Mouse (Mus musculus) lung, postnatal 0 days (tissue): Measurements from ENCODE around the gene Art2b. TPM values are rescaled to one million over a fixed set of nuclear protein-coding genes. Genes with fewer than 3 reads are reported as not detected.

Experiments
- ATAC-seq: fragments of 200-750 bp; cut with Nextera tagmentation; 2 replicates; pipeline ENCODE4 v1.8.0; 2017; ENCODE audit warnings: moderate library complexity
- DNase-seq: peaks from one replicate; pipeline ENCODE4 v3.0.0-alpha.2; 2016; ENCODE audit warnings: low spot score
- H3K27ac ChIP-seq: fragments of 300-500 bp; sonication (generic); 2 replicates; pipeline ENCODE4 v1.5.1; 2014; ENCODE audit warnings: antibody characterized with exemption, mild to moderate bottlenecking, low read length, mixed read lengths
- H3K27me3 ChIP-seq: fragments of 300-500 bp; sonication (generic); replicated peaks from 2 replicates; pipeline ENCODE4 v1.6.1; 2014; ENCODE audit warnings: low read length, mixed read lengths; ENCODE audit not compliant: insufficient read depth
- H3K36me3 ChIP-seq: fragments of 300-500 bp; sonication (generic); 2 replicates; pipeline ENCODE4 v1.6.1; 2014; ENCODE audit warnings: low read length, mixed read lengths; ENCODE audit not compliant: insufficient read depth
- H3K4me1 ChIP-seq: fragments of 300-500 bp; sonication (generic); 2 replicates; pipeline ENCODE4 v1.6.1; 2014; ENCODE audit warnings: antibody characterized with exemption, low read depth, low read length, mixed read lengths; ENCODE audit not compliant: insufficient read depth
- H3K4me2 ChIP-seq: fragments of 300-500 bp; sonication (generic); replicated peaks from 2 replicates; pipeline ENCODE4 v1.6.1; 2014; ENCODE audit warnings: low read depth, mild to moderate bottlenecking, low read length, moderate library complexity, mixed read lengths
- H3K4me3 ChIP-seq: fragments of 300-500 bp; sonication (generic); 2 replicates; pipeline ENCODE4 v1.5.1; 2014; ENCODE audit warnings: low read depth, low read length
- H3K9ac ChIP-seq: fragments of 300-500 bp; sonication (generic); replicated peaks from 2 replicates; pipeline ENCODE4 v1.6.1; 2014; ENCODE audit warnings: low read depth, mild to moderate bottlenecking
- H3K9me3 ChIP-seq: fragments of 300-500 bp; sonication (generic); 2 replicates; pipeline ENCODE4 v1.6.1; 2016; ENCODE audit warnings: low read length, mixed read lengths
- CTCF ChIP-seq: IDR thresholded peaks from 2 replicates; pipeline ENCODE4 v1.5.1; 2016; ENCODE audit warnings: antibody characterized with exemption, mild to moderate bottlenecking
- EP300 ChIP-seq: IDR thresholded peaks from 2 replicates; pipeline ENCODE4 v1.6.1; 2016; ENCODE audit warnings: antibody characterized with exemption, mild to moderate bottlenecking, control low read depth
- WGBS: fragments of 180-500 bp; shearing (Covaris S2); extraction: QIAGEN DNeasy Blood & Tissue Kit; methylation state at CpG from one replicate; pipeline ENCODE4 v1.1.7; 2014; 5-methylcytosine and 5-hydroxymethylcytosine counted together
- polyA plus RNA-seq: library from polyadenylated mRNA; unstranded; fragments of >200 nt; fragmentation: Nextera tagmentation; extraction: Ambion mirVana; gene quantifications from 2 replicates; pipeline ENCODE4 v1.2.1, GENCODE M21; 2015

Art2b gene
- polyA plus RNA-seq, 1 experiment from 2014 or later = not detected

DNA sequence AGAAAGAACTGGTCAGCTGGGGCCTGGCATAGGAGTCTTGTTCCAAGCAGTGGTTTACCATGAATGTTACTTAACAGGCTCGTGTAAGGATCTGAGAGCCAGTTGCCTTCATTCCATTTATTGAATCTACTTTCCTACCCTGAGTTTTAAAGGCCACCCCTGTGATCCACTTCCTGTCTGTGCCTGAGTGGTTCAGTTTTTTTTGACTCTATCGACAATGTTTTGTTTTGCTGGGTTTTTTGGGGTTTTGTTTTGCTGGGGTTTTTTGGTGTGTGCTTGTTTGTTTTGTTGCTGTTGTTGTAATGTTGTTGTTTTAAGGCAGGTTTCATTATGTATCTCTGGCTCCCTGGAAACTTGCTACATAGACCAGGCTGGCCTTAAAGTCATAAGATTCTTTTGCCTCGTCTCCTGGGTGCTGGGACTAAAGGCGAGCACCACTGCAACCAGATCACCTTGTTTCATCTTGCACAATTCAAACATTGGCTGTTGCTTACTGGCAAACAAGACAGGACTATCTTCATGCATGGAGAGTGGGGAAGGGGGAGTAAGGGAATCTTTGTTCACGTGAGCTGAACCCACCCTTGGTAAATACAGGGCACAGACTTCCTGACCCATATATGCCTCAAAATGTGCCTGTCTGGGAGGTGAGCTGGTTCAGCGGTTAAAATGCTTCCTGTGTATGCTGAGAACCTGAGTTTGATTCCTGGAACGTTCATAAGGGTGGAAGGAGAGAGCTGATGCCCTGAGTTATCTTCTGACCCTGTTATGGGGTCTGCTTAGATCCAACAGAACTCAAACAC is 34.5 kb downstream of the Art2b start:
- TF ChIP-seq EP300 = no peak
- no peak for ATAC-seq

DNA sequence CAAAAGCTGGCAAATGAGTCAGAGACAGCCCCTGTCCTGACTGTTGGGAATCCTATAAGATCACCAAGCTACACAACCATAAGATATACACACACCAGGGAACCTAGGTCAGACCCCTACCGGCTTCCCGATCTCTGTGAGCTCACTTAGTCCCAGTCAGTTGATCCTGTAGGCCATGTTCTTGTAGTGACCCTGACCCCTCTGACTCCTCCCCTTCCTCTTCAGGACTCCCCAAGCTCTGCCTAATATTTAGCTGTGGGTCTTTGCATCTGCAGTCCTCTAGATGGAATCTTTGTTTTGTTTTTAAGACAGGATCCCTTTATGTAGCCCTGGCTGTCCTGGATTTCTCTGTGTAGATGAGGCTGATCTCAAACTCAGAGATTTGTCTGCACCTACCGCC is 36.1 kb downstream of the Art2b start:
- ATAC-seq (no peak), DNase-seq (no peak)
- 87% methylated on average over 3 of the region's 3 CpGs for WGBS
- TF ChIP-seq EP300 (no peak), CTCF (no peak)
- no peaks in the 10 kb centered on the region for H3K9me3 ChIP-seq
- no peaks in the 10 kb centered on the region for H3K27me3 ChIP-seq
- no peaks in the 10 kb centered on the region for H3K36me3 ChIP-seq
- no peak overlapping the region for H3K4me3 ChIP-seq
- H3K9ac ChIP-seq = no peak overlapping the region
- no peak overlapping the region for H3K27ac ChIP-seq
- H3K4me1 ChIP-seq = no peaks in the 10 kb centered on the region
- H3K4me2 ChIP-seq = no peak overlapping the region

More for the DNA sequence above, 34.5 kb downstream of the Art2b start:
- H3K4me2 ChIP-seq = no peak overlapping the region
- WGBS = 43% methylated on average over 7 of the region's 7 CpGs
- no peak for DNase-seq
- H3K9me3 ChIP-seq = no peaks in the 10 kb centered on the region
- no peak overlapping the region for H3K27ac ChIP-seq
- no peak overlapping the region for H3K9ac ChIP-seq
- H3K27me3 ChIP-seq = no peaks in the 10 kb centered on the region
- no peaks in the 10 kb centered on the region for H3K4me1 ChIP-seq
- no peak overlapping the region for H3K4me3 ChIP-seq
- H3K36me3 ChIP-seq = no peaks in the 10 kb centered on the region

DNA sequence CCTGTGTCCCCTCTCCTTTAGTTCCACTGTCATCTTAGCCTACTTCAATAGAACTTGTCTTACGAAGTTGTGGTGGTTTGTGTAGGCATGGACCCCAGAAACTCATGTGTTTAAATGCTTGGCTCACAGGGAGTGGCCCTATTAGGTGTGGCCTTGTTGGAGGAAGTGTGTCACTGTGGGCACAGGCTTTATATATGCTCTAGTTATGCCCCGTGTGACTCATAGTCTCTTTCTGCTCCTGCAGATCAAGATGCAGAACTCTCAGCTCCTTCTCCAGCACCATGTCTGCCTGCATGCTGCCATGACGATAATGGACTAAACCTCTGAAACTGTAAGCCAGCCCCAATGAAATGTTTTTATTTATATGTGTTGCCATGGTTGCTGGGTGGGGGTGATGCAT is 37.7 kb downstream of the Art2b start:
- Histone ChIP-seq H3K27ac (no peak overlapping the region), H3K4me3 (no peak overlapping the region), H3K36me3 (no peaks in the 10 kb centered on the region), H3K27me3 (no peaks in the 10 kb centered on the region), H3K9me3 (no peaks in the 10 kb centered on the region), H3K4me1 (no peaks in the 10 kb centered on the region), H3K4me2 (no peak overlapping the region), H3K9ac (no peak overlapping the region)
- 69% methylated on average over 3 of the region's 3 CpGs for WGBS
- no peak for DNase-seq
- no peak for ATAC-seq
- no peak for TF ChIP-seq EP300
- no peak for TF ChIP-seq CTCF

DNA sequence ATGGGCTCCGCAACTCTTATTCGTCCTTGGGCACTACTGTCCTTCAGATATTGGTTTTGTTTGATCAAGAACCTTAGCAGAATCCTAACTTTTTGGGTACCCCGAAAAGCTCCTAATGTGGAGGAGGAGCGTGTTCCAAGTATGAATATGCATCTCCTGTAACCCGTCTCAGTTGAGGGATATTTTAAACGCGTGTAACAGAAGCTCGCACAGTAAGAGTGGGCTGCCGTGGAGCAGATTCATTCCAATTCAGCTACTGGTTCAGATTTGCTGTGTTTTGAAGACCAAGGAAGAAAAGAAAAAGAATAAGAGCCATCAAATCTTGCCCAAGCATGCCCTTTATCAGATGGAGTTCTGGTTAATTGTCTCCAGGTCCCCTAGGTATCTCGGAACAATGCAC is 43.7 kb downstream of the Art2b start:
- no peak overlapping the region for H3K4me3 ChIP-seq
- H3K4me1 ChIP-seq = no peaks in the 10 kb centered on the region
- no peak overlapping the region for H3K27ac ChIP-seq
- no peak overlapping the region for H3K9ac ChIP-seq
- no peak overlapping the region for H3K4me2 ChIP-seq
- ATAC-seq (no peak), DNase-seq (no peak)
- no peak for TF ChIP-seq EP300
- TF ChIP-seq CTCF = no peak
- no peaks in the 10 kb centered on the region for H3K9me3 ChIP-seq
- 85% methylated on average over 10 of the region's 10 CpGs for WGBS
- H3K27me3 ChIP-seq = no peaks in the 10 kb centered on the region
- no peaks in the 10 kb centered on the region for H3K36me3 ChIP-seq

DNA sequence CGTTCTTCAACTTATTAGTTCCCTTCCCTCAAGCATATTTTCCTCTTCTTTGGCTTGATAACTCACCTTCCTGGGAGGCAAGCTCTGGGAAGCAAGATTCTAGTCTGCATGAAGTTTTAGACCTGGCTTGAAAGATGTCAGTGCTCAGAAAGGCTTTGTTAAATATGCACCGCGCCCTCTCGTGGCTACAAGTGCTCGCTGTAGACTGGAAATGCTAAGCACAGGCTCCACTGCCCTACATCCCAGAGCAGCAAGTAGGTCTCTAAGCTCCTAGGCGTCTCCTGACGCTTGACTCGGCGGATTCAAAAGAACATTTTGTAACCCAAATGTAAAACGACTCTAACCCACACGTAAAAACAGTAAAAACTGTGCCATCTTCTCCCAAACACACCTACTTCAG is 44.3 kb downstream of the Art2b start:
- Histone ChIP-seq H3K36me3 (no peaks in the 10 kb centered on the region), H3K9me3 (no peaks in the 10 kb centered on the region), H3K4me3 (no peak overlapping the region), H3K4me1 (no peaks in the 10 kb centered on the region), H3K4me2 (no peak overlapping the region), H3K27me3 (no peaks in the 10 kb centered on the region), H3K27ac (no peak overlapping the region), H3K9ac (no peak overlapping the region)
- peak; percentile 76 for DNase-seq
- 5% methylated on average over 11 of the region's 11 CpGs for WGBS
- no peak for TF ChIP-seq EP300
- peak; percentile 79 for TF ChIP-seq CTCF
- 0 out of 2 replicates have a peak, but pooled peaks have one; percentile 38 for ATAC-seq

DNA sequence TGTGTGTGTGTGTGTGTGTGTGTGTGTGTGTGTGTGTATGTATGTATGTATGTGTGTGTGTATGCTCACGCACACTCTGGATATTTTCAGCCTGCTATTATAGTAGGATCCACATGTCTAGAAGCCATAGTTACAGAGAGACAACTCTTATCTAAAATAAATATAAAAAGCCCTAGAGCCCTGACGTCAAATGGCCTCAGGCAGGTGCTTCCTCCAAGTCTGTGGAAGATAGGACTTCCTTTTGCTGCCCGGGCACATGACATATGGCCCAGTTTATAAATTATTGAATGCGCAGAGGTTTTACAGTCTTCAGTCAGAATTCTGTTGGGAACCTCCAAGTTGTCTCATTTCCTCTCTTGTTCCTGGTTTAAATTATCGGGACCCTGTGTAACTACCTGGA is 44.7 kb downstream of the Art2b start:
- WGBS = 44% methylated on average over 5 of the region's 5 CpGs
- no peak overlapping the region for H3K27ac ChIP-seq

More for the DNA sequence above, 44.7 kb downstream of the Art2b start:
- no peaks in the 10 kb centered on the region for H3K36me3 ChIP-seq
- H3K4me3 ChIP-seq = no peak overlapping the region
- H3K9me3 ChIP-seq = no peaks in the 10 kb centered on the region
- no peak for TF ChIP-seq CTCF
- no peak for TF ChIP-seq EP300
- H3K4me1 ChIP-seq = no peaks in the 10 kb centered on the region
- no peak for ATAC-seq
- H3K9ac ChIP-seq = no peak overlapping the region
- H3K4me2 ChIP-seq = no peak overlapping the region
- DNase-seq = no peak
- H3K27me3 ChIP-seq = no peaks in the 10 kb centered on the region
